Mouse (Mus musculus) hindlimb bud, embryonic 11.5 days (tissue): Measurements from ENCODE around the gene Trpv2.
A peak's percentile ranks its signal among the peaks of the same experiment; 100 is the strongest.

Source experiments
- DNase-seq: peaks from one replicate; pipeline ENCODE4 v3.0.0-alpha.2; 2012; ENCODE audit warnings: low read depth, low spot score; ENCODE audit errors: extremely low spot score

Trpv2 gene

GRCm38 (mm10) chr11:62573959-62574702 is at the start of gene Trpv2:
TSS of gene Trpv2 (plus strand) at chr11:62574486.
- DNase-seq, result no peak

- no peak for DNase-seq
These were observed 37.2 kb upstream of the Trpv2 start for GRCm38 (mm10) chr11:62537089-62537488.

GRCm38 (mm10) chr11:62537590-62537989 is 36.7 kb upstream of the Trpv2 start:
- no peak for DNase-seq

GRCm38 (mm10) chr11:62538321-62539088 is 35.8 kb upstream of the Trpv2 start:
- no peak for DNase-seq

GRCm38 (mm10) chr11:62539089-62539890 is 35.0 kb upstream of the Trpv2 start, which contains the start of gene Cenpv:
TSS of gene Cenpv (minus strand) at chr11:62539261.
- DNase-seq, result no peak

- DNase-seq, result no peak
These were observed 34.1 kb upstream of the Trpv2 start for GRCm38 (mm10) chr11:62540167-62540566.

GRCm38 (mm10) chr11:62540969-62541368 is 33.3 kb upstream of the Trpv2 start:
- DNase-seq, result no peak

GRCm38 (mm10) chr11:62541581-62541980 is 32.7 kb upstream of the Trpv2 start:
- DNase-seq, result no peak

GRCm38 (mm10) chr11:62543991-62544390 is 30.3 kb upstream of the Trpv2 start:
- no peak for DNase-seq

- no peak for DNase-seq
These were observed 24.5 kb upstream of the Trpv2 start for GRCm38 (mm10) chr11:62549782-62550181.

GRCm38 (mm10) chr11:62550227-62550685 is 24.0 kb upstream of the Trpv2 start:
- no peak for DNase-seq

GRCm38 (mm10) chr11:62550727-62551225 is 23.5 kb upstream of the Trpv2 start, which contains the start of gene Ubb:
TSS of gene Ubb (plus strand) at chr11:62551171.
- peak; percentile 99 for DNase-seq

GRCm38 (mm10) chr11:62551226-62552119 is 22.8 kb upstream of the Trpv2 start:
- no peak for DNase-seq

GRCm38 (mm10) chr11:62553186-62553585 is 21.1 kb upstream of the Trpv2 start:
- no peak for DNase-seq

GRCm38 (mm10) chr11:62553633-62554032 is 20.7 kb upstream of the Trpv2 start:
- DNase-seq, result no peak

- DNase-seq, result no peak
These were observed 20.0 kb upstream of the Trpv2 start for GRCm38 (mm10) chr11:62554163-62554855.

- DNase-seq, result no peak
These were observed 19.3 kb upstream of the Trpv2 start for GRCm38 (mm10) chr11:62554934-62555517.

GRCm38 (mm10) chr11:62555896-62556412 is 18.3 kb upstream of the Trpv2 start:
- DNase-seq, result no peak

- DNase-seq, result no peak
These were observed 17.1 kb upstream of the Trpv2 start for GRCm38 (mm10) chr11:62557205-62557604.
